Mouse (Mus musculus) CH12.LX (cell line): ENCODE results near the gene Pigk. TPM values are rescaled to one million over a fixed set of nuclear protein-coding genes. Genes with fewer than 3 reads are reported as not detected.

Experiments used
- DNase-seq: peaks from one replicate; pipeline ENCODE4 v3.0.0-alpha.2; 2013; ENCODE audit errors: extremely low read depth
- H3K27ac ChIP-seq: 2 replicates; pipeline ENCODE4 v1.5.1; 2012; ENCODE audit warnings: low read depth, mild to moderate bottlenecking, control low read depth, moderate library complexity; ENCODE audit not compliant: insufficient read depth
- H3K27me3 ChIP-seq: replicated peaks from 2 replicates; pipeline ENCODE3; 2012; ENCODE audit warnings: inconsistent platforms
- H3K36me3 ChIP-seq, 2 experiments: replicated peaks in 1 of 2; 2 replicates each; pipeline versions ENCODE3 to v1.6.1; 2012; ENCODE audit warnings: inconsistent platforms in 1 of 2, low read length in 1 of 2, mild to moderate bottlenecking in 1 of 2, mixed read lengths in 1 of 2, moderate library complexity in 1 of 2; ENCODE audit not compliant: control insufficient read depth in 1 of 2, insufficient read depth in 1 of 2
- H3K4me1 ChIP-seq, 2 experiments: 2 replicates each; pipeline ENCODE4 v1.6.1; 2012; ENCODE audit warnings: inconsistent platforms in 1 of 2, moderate library complexity in 1 of 2; ENCODE audit not compliant: insufficient read depth in 2 of 2, control insufficient read depth in 1 of 2
- H3K4me2 ChIP-seq: 2 replicates; pipeline ENCODE4 v1.6.1; 2012; ENCODE audit warnings: low read depth, mild to moderate bottlenecking, control low read depth; ENCODE audit not compliant: poor library complexity, insufficient read depth, severe bottlenecking
- H3K4me3 ChIP-seq, 3 experiments: fragments of 150-350 bp in 1 of 3; sonication (generic) in 1 of 3; replicated peaks in 1 of 3; 2 replicates each; pipeline versions ENCODE3 to v1.5.1; 2011 to 2012; ENCODE audit warnings: low read depth in 2 of 3, low read length in 2 of 3, mild to moderate bottlenecking in 2 of 3, moderate library complexity in 2 of 3, control low read depth in 1 of 3, improper control_type of control experiment in 1 of 3, inconsistent platforms in 1 of 3, mixed read lengths in 1 of 3; ENCODE audit not compliant: poor library complexity in 1 of 3
- H3K79me2 ChIP-seq: replicated peaks from 2 replicates; pipeline ENCODE4 v1.6.1; 2012; ENCODE audit warnings: mild to moderate bottlenecking, moderate library complexity; ENCODE audit not compliant: control insufficient read depth, poor library complexity, insufficient read depth, severe bottlenecking; ENCODE audit errors: extremely low read depth
- H3K9ac ChIP-seq: 2 replicates; pipeline ENCODE4 v1.6.1; 2012; ENCODE audit warnings: low read depth, mild to moderate bottlenecking, control low read depth, moderate library complexity; ENCODE audit not compliant: insufficient read depth
- H3K9me3 ChIP-seq: replicated peaks from 2 replicates; pipeline ENCODE3; 2012; ENCODE audit warnings: low read length, inconsistent platforms, mixed read lengths
- CHD2 ChIP-seq: IDR thresholded peaks from 2 replicates; pipeline ENCODE4 v1.6.1; 2011; ENCODE audit warnings: low read length, improper control_type of control experiment
- CTCF ChIP-seq, 2 experiments: IDR thresholded peaks in 1 of 2; conservative IDR thresholded peaks in 1 of 2; 2 replicates each; pipeline ENCODE4 v1.5.1; 2011 to 2012; ENCODE audit warnings: low read depth in 2 of 2, low read length in 2 of 2, improper control_type of control experiment in 1 of 2, inconsistent platforms in 1 of 2, mild to moderate bottlenecking in 1 of 2, moderate library complexity in 1 of 2
- ETS1 ChIP-seq: conservative IDR thresholded peaks from 2 replicates; pipeline ENCODE4 v1.6.1; 2012; ENCODE audit warnings: low read depth, mild to moderate bottlenecking, inconsistent platforms, low read length, improper control_type of control experiment, moderate library complexity
- HCFC1 ChIP-seq: IDR thresholded peaks from 2 replicates; pipeline ENCODE4 v1.6.1; 2012; ENCODE audit warnings: low read depth, mild to moderate bottlenecking, inconsistent platforms, low read length, improper control_type of control experiment
- JUN ChIP-seq: IDR thresholded peaks from 2 replicates; pipeline ENCODE4 v1.6.1; 2011; ENCODE audit warnings: low read depth, mild to moderate bottlenecking, low read length, improper control_type of control experiment, moderate library complexity; ENCODE audit not compliant: insufficient read depth
- MAFK ChIP-seq: IDR thresholded peaks from 2 replicates; pipeline ENCODE4 v1.6.1; 2011; ENCODE audit warnings: low read length, improper control_type of control experiment; ENCODE audit not compliant: insufficient replicate concordance
- MEF2A ChIP-seq: IDR thresholded peaks from 2 replicates; pipeline ENCODE4 v1.6.1; 2014; ENCODE audit warnings: low read depth, mild to moderate bottlenecking, inconsistent platforms, low read length, improper control_type of control experiment, borderline replicate concordance
- NELFE ChIP-seq: IDR thresholded peaks from 2 replicates; pipeline ENCODE4 v1.6.1; 2011; ENCODE audit warnings: low read depth, low read length, improper control_type of control experiment
- NRF1 ChIP-seq: IDR thresholded peaks from 2 replicates; pipeline ENCODE4 v1.6.1; 2014; ENCODE audit warnings: low read depth, mild to moderate bottlenecking, inconsistent platforms, low read length, improper control_type of control experiment, moderate library complexity
- POLR2A ChIP-seq: IDR thresholded peaks from 2 replicates; pipeline ENCODE4 v1.6.1; 2011; ENCODE audit warnings: low read depth, mild to moderate bottlenecking, improper control_type of control experiment, low read length
- RAD21 ChIP-seq: IDR thresholded peaks from 2 replicates; pipeline ENCODE4 v1.6.1; 2011; ENCODE audit warnings: low read depth, mild to moderate bottlenecking, low read length, improper control_type of control experiment, moderate library complexity
- RCOR1 ChIP-seq: conservative IDR thresholded peaks from 2 replicates; pipeline ENCODE4 v1.6.1; 2012; ENCODE audit warnings: low read depth, mild to moderate bottlenecking, inconsistent platforms, low read length, improper control_type of control experiment
- SIN3A ChIP-seq: IDR thresholded peaks from 2 replicates; pipeline ENCODE4 v1.6.1; 2012; ENCODE audit warnings: low read length, improper control_type of control experiment, inconsistent platforms
- SMC3 ChIP-seq: IDR thresholded peaks from 2 replicates; pipeline ENCODE4 v1.6.1; 2011; ENCODE audit warnings: low read depth, low read length, improper control_type of control experiment
- TBP ChIP-seq: conservative IDR thresholded peaks from 2 replicates; pipeline ENCODE4 v1.6.1; 2011; ENCODE audit warnings: low read depth, low read length, improper control_type of control experiment
- TCF12 ChIP-seq: IDR thresholded peaks from 2 replicates; pipeline ENCODE4 v1.6.1; 2014; ENCODE audit warnings: low read depth, mild to moderate bottlenecking, inconsistent platforms, low read length, improper control_type of control experiment
- USF1 ChIP-seq: IDR thresholded peaks from 2 replicates; pipeline ENCODE4 v1.6.1; 2014; ENCODE audit warnings: low read depth, mild to moderate bottlenecking, inconsistent platforms, low read length, improper control_type of control experiment
- USF2 ChIP-seq: conservative IDR thresholded peaks from 2 replicates; pipeline ENCODE4 v1.6.1; 2011; ENCODE audit warnings: low read depth, low read length, improper control_type of control experiment
- ZC3H11A ChIP-seq: IDR thresholded peaks from 2 replicates; pipeline ENCODE4 v1.6.1; 2012; ENCODE audit warnings: low read depth, mild to moderate bottlenecking, inconsistent platforms, low read length, improper control_type of control experiment
- ZMIZ1 ChIP-seq: IDR thresholded peaks from 2 replicates; pipeline ENCODE4 v1.6.1; 2012; ENCODE audit warnings: low read depth, mild to moderate bottlenecking, inconsistent platforms, low read length, improper control_type of control experiment
- ZNF384 ChIP-seq: IDR thresholded peaks from 2 replicates; pipeline ENCODE4 v1.6.1; 2012; ENCODE audit warnings: low read depth, low read length, improper control_type of control experiment, inconsistent platforms
- dilution Hi-C: fragments of 300-500 bp; cut with MboI; formaldehyde crosslinking; loops from 2 replicates; pipeline ENCODE4 v1.14.3; 2020; ENCODE audit warnings: low sequenced_read_pairs; ENCODE audit not compliant: extremely low pct_unique_long_range_greater_than_20kb, extremely low pct_ligation_motif_present
- in situ Hi-C: fragments of 300-500 bp; cut with MboI; formaldehyde crosslinking; loops from 3 replicates; pipeline ENCODE4 v1.14.3; 2019; ENCODE audit warnings: low sequenced_read_pairs, low pct_ligation_motif_present, low pct_unique_long_range_greater_than_20kb, mixed read lengths
- polyA plus RNA-seq: library from polyadenylated mRNA; unstranded; fragments of >175 nt; gene quantifications from 2 replicates; pipeline ENCODE4 v1.2.1, GENCODE M21; 2012; ENCODE audit warnings: low read depth; ENCODE audit not compliant: insufficient read length
- total RNA-seq, 2 experiments: library from RNA; depleted of rRNA; stranded (reverse); fragments of 300-350 nt in 1 of 2; fragments of >200 nt in 1 of 2; gene quantifications; 2 replicates each; pipeline ENCODE4 v1.2.3; 2012 to 2014

The Pigk gene
- total and polyA plus RNA-seq, 3 experiments: 56.4 to 79.3 (median 67.5) TPM

DNA sequence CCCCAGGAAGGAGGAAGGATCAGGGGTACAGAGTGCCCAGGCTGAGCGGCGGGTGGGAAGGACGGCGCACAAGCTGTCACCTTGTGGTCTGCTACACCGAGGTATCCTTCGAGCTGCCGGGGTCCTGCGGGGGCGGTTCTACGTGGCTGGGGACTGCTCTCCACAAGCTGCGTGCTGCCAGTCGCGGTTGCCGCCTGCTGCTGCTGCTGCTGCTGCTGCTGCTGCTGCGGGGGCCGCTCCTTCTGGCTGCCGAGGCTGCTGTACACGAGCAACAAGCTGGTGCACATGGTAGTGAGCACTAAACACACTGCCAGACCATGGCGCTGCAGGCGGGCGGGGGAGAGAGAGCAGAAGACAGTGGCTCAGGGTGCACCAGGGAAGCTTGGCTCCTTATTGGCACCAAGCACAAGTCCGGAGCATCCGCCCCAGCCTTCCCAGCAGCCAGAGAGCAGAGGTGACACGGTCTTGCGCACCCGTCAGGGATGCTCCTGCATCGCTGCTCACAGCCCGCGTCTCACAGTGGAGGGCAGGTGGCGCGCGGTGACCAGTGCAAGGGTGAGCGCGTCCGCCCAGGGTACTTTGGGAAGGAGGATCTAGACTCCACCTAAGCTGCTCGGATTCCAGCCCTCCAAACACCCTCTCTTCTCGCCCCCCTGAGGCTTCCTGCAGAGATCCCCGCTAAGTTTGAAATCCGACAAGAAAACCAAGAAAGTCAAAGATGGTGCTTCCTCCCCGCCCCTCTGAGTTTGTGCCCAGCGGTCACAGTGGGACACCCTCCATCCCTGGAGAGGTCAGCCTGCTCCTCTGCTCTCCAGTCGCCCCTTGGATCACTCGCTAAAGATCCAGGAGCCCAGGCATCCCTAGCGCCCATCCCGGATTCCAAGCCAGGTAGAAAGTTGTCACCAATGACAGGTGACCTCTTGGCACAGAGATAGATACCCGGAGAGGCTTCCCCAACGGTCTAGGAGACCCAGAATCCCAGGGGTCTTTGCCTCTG lies 267.4 kb downstream of the Pigk start:
- no peak for DNase-seq

DNA sequence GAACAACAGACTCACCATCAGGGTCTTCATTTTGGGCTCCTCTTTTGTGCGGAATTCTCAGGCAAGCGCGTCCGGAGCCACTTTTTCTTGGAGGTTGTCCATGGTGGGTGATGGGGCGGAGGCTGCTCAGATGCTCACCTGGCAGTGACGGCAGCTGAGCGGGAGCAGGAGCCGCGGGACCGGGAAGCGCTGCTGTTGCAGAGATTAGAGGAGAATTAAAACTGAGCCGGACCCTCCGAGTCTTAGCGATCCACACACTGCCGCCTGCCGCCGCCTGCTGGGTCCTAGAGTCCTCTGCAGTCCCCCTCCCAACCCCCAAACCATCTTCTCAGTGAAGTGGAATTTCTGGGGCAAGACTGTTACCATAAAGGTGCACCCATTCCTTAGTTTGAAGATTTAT lies 268.1 kb downstream of the Pigk start, which contains the start of gene St6galnac5:
St6galnac5 (minus strand) TSS at position 259 of the 400 bp plus-strand sequence.
- no peak within 1 kb of the TSS for H3K27ac ChIP-seq
- TF ChIP-seq ZNF384 (no peak), USF1 (no peak), TBP (no peak), SMC3 (no peak), ZC3H11A (no peak)
- peaks cover 0 to 5% of the 10 kb centered on the region in 2 experiments; a peak in 2 of 4 replicates for H3K4me1 ChIP-seq
- H3K36me3 ChIP-seq: no peaks in the 10 kb centered on the region
- no peak for DNase-seq
- H3K27me3 ChIP-seq: peaks cover 2% of the 10 kb centered on the region
- dilution Hi-C loops: no loop called here
- no peaks in the 10 kb centered on the region for H3K79me2 ChIP-seq
- no peaks in the 10 kb centered on the region for H3K9me3 ChIP-seq
- no peak within 1 kb of the TSS for H3K9ac ChIP-seq
- no peak within 1 kb of the TSS for H3K4me2 ChIP-seq
- in situ Hi-C loops: no loop called here
- no peak within 1 kb of the TSS for H3K4me3 ChIP-seq

More for the DNA sequence above, 267.4 kb downstream of the Pigk start:
- in situ Hi-C loops: no loop called here
- dilution Hi-C loops: no loop called here
- no peak for TF ChIP-seq CTCF (conservative IDR thresholded peaks at IDR 0.05 in 1 of 2, IDR thresholded peaks at IDR 0.05 in 1 of 2; ENCODE audit: low read depth in 2 of 2, low read length in 2 of 2)
- TF ChIP-seq MEF2A: no peak
- TF ChIP-seq POLR2A: no peak
- no peak for TF ChIP-seq ETS1
- TF ChIP-seq CHD2: no peak
- no peak for TF ChIP-seq USF1
- no peak for TF ChIP-seq JUN
- no peak for TF ChIP-seq NELFE
- TF ChIP-seq SIN3A: no peak
- no peak for TF ChIP-seq NRF1
- no peak for TF ChIP-seq HCFC1
- no peak for TF ChIP-seq ZMIZ1
- TF ChIP-seq TCF12: no peak
- TF ChIP-seq USF2: no peak
- no peak for TF ChIP-seq ZC3H11A
- no peak for TF ChIP-seq RCOR1
- no peak for TF ChIP-seq MAFK
- no peak for TF ChIP-seq TBP
- no peak; the same call in 1 of the 2 replicates for TF ChIP-seq RAD21
- H3K4me1 ChIP-seq: peaks cover 0 to 5% of the 10 kb centered on the region in 2 experiments; a peak in 2 of 4 replicates
- H3K27ac ChIP-seq: no peak overlapping the region
- H3K36me3 ChIP-seq: no peaks in the 10 kb centered on the region
- no peaks in the 10 kb centered on the region for H3K9me3 ChIP-seq
- peaks cover 2% of the 10 kb centered on the region for H3K27me3 ChIP-seq
- H3K4me3 ChIP-seq: no peak overlapping the region
- no peak overlapping the region for H3K4me2 ChIP-seq
- no peak overlapping the region for H3K9ac ChIP-seq
- H3K79me2 ChIP-seq: no peaks in the 10 kb centered on the region
